Mouse (Mus musculus): ENCODE data around the gene Dclk1. TPM values are rescaled to one million over a fixed set of nuclear protein-coding genes. Genes with fewer than 3 reads are reported as not detected.

Gene Dclk1
- polyA plus RNA-seq, 1 experiment: 3.4 TPM

GRCm38 (mm10) chr3:55418845-55419244 is 176.7 kb downstream of the Dclk1 start:
- no peak overlapping the region for H3K4me3 ChIP-seq (ENCODE audit: control insufficient read depth, low read depth, low read length)
- no peaks in the 10 kb centered on the region; the same call in 1 of the 2 replicates for H3K4me1 ChIP-seq (ENCODE audit: control insufficient read depth, insufficient read depth, low read length)
- TF ChIP-seq CTCF (IDR thresholded peaks at IDR 0.05; ENCODE audit: control insufficient read depth, insufficient read depth, insufficient replicate concordance, low read depth, low read length): no peak
- TF ChIP-seq POLR2A (IDR thresholded peaks at IDR 0.05; ENCODE audit: control insufficient read depth, low read depth, low read length): no peak
- H3K27me3 ChIP-seq (ENCODE audit: control insufficient read depth, insufficient read depth, low read length): no peaks in the 10 kb centered on the region
- no peaks in the 10 kb centered on the region for H3K36me3 ChIP-seq (ENCODE audit: control insufficient read depth, insufficient read depth, low read length)
- H3K27ac ChIP-seq (ENCODE audit: control insufficient read depth, insufficient read depth, low read depth, low read length): no peak overlapping the region

GRCm38 (mm10) chr3:55419334-55419733 is 177.2 kb downstream of the Dclk1 start:
- no peak overlapping the region for H3K27ac ChIP-seq (ENCODE audit: control insufficient read depth, insufficient read depth, low read depth, low read length)

GRCm38 (mm10) chr3:55420436-55421083 is 178.4 kb downstream of the Dclk1 start:
- H3K27ac ChIP-seq (ENCODE audit: control insufficient read depth, insufficient read depth, low read depth, low read length): no peak overlapping the region
- H3K36me3 ChIP-seq (ENCODE audit: control insufficient read depth, insufficient read depth, low read length): no peaks in the 10 kb centered on the region
- TF ChIP-seq CTCF (IDR thresholded peaks at IDR 0.05; ENCODE audit: control insufficient read depth, insufficient read depth, insufficient replicate concordance, low read depth, low read length) (no peak), POLR2A (IDR thresholded peaks at IDR 0.05; ENCODE audit: control insufficient read depth, low read depth, low read length) (no peak)
- no peak overlapping the region for H3K4me3 ChIP-seq (ENCODE audit: control insufficient read depth, low read depth, low read length)
- no peaks in the 10 kb centered on the region; the same call in 1 of the 2 replicates for H3K4me1 ChIP-seq (ENCODE audit: control insufficient read depth, insufficient read depth, low read length)
- H3K27me3 ChIP-seq (ENCODE audit: control insufficient read depth, insufficient read depth, low read length): no peaks in the 10 kb centered on the region

More at GRCm38 (mm10) chr3:55419334-55419733, 177.2 kb downstream of the Dclk1 start:
- Histone ChIP-seq H3K27me3 (ENCODE audit: control insufficient read depth, insufficient read depth, low read length) (no peaks in the 10 kb centered on the region), H3K4me3 (ENCODE audit: control insufficient read depth, low read depth, low read length) (no peak overlapping the region), H3K36me3 (ENCODE audit: control insufficient read depth, insufficient read depth, low read length) (no peaks in the 10 kb centered on the region), H3K4me1 (ENCODE audit: control insufficient read depth, insufficient read depth, low read length) (no peaks in the 10 kb centered on the region; the same call in 1 of the 2 replicates)
- TF ChIP-seq POLR2A (IDR thresholded peaks at IDR 0.05; ENCODE audit: control insufficient read depth, low read depth, low read length) (no peak), CTCF (IDR thresholded peaks at IDR 0.05; ENCODE audit: control insufficient read depth, insufficient read depth, insufficient replicate concordance, low read depth, low read length) (no peak)

GRCm38 (mm10) chr3:55423640-55424397 is 181.7 kb downstream of the Dclk1 start:
- H3K4me1 ChIP-seq (ENCODE audit: control insufficient read depth, insufficient read depth, low read length): no peaks in the 10 kb centered on the region
- no peaks in the 10 kb centered on the region for H3K27me3 ChIP-seq (ENCODE audit: control insufficient read depth, insufficient read depth, low read length)
- no peaks in the 10 kb centered on the region for H3K36me3 ChIP-seq (ENCODE audit: control insufficient read depth, insufficient read depth, low read length)
- no peak overlapping the region for H3K27ac ChIP-seq (ENCODE audit: control insufficient read depth, insufficient read depth, low read depth, low read length)
- TF ChIP-seq POLR2A (IDR thresholded peaks at IDR 0.05; ENCODE audit: control insufficient read depth, low read depth, low read length): no peak
- TF ChIP-seq CTCF (IDR thresholded peaks at IDR 0.05; ENCODE audit: control insufficient read depth, insufficient read depth, insufficient replicate concordance, low read depth, low read length): no peak
- H3K4me3 ChIP-seq (ENCODE audit: control insufficient read depth, low read depth, low read length): no peak overlapping the region

GRCm38 (mm10) chr3:55430022-55430549 is 187.9 kb downstream of the Dclk1 start:
- no peaks in the 10 kb centered on the region for H3K27me3 ChIP-seq (ENCODE audit: control insufficient read depth, insufficient read depth, low read length)
- H3K27ac ChIP-seq (ENCODE audit: control insufficient read depth, insufficient read depth, low read depth, low read length): no peak overlapping the region
- H3K4me3 ChIP-seq (ENCODE audit: control insufficient read depth, low read depth, low read length): no peak overlapping the region
- H3K36me3 ChIP-seq (ENCODE audit: control insufficient read depth, insufficient read depth, low read length): no peaks in the 10 kb centered on the region
- H3K4me1 ChIP-seq (ENCODE audit: control insufficient read depth, insufficient read depth, low read length): no peaks in the 10 kb centered on the region
- no peak for TF ChIP-seq POLR2A (IDR thresholded peaks at IDR 0.05; ENCODE audit: control insufficient read depth, low read depth, low read length)
- no peak for TF ChIP-seq CTCF (IDR thresholded peaks at IDR 0.05; ENCODE audit: control insufficient read depth, insufficient read depth, insufficient replicate concordance, low read depth, low read length)

GRCm38 (mm10) chr3:55431223-55431622 is 189.1 kb downstream of the Dclk1 start:
- no peaks in the 10 kb centered on the region for H3K27me3 ChIP-seq (ENCODE audit: control insufficient read depth, insufficient read depth, low read length)
- H3K4me3 ChIP-seq (ENCODE audit: control insufficient read depth, low read depth, low read length): no peak overlapping the region
- H3K36me3 ChIP-seq (ENCODE audit: control insufficient read depth, insufficient read depth, low read length): no peaks in the 10 kb centered on the region
- TF ChIP-seq CTCF (IDR thresholded peaks at IDR 0.05; ENCODE audit: control insufficient read depth, insufficient read depth, insufficient replicate concordance, low read depth, low read length): no peak
- TF ChIP-seq POLR2A (IDR thresholded peaks at IDR 0.05; ENCODE audit: control insufficient read depth, low read depth, low read length): no peak
- no peak overlapping the region for H3K27ac ChIP-seq (ENCODE audit: control insufficient read depth, insufficient read depth, low read depth, low read length)
- H3K4me1 ChIP-seq (ENCODE audit: control insufficient read depth, insufficient read depth, low read length): no peaks in the 10 kb centered on the region

- Histone ChIP-seq H3K27ac (ENCODE audit: control insufficient read depth, insufficient read depth, low read depth, low read length) (no peak overlapping the region), H3K27me3 (ENCODE audit: control insufficient read depth, insufficient read depth, low read length) (no peaks in the 10 kb centered on the region), H3K36me3 (ENCODE audit: control insufficient read depth, insufficient read depth, low read length) (no peaks in the 10 kb centered on the region), H3K4me3 (ENCODE audit: control insufficient read depth, low read depth, low read length) (no peak overlapping the region), H3K4me1 (ENCODE audit: control insufficient read depth, insufficient read depth, low read length) (no peaks in the 10 kb centered on the region)
- no peak for TF ChIP-seq POLR2A (IDR thresholded peaks at IDR 0.05; ENCODE audit: control insufficient read depth, low read depth, low read length)
- TF ChIP-seq CTCF (IDR thresholded peaks at IDR 0.05; ENCODE audit: control insufficient read depth, insufficient read depth, insufficient replicate concordance, low read depth, low read length): no peak
These were observed 192.1 kb downstream of the Dclk1 start for GRCm38 (mm10) chr3:55434276-55434675.
